Mouse (Mus musculus) cortical plate, adult 2 months (tissue): ENCODE results near the gene Fstl1.

Source experiments
- CTCF ChIP-seq: fragments of 200-500 bp; IDR thresholded peaks from 2 replicates; pipeline ENCODE4 v1.5.1; 2011; ENCODE audit warnings: mild to moderate bottlenecking, control low read depth, low read length; ENCODE audit not compliant: insufficient read depth; ENCODE audit errors: extremely low read depth
- POLR2A ChIP-seq: fragments of 200-500 bp; IDR thresholded peaks from 2 replicates; pipeline ENCODE4 v1.6.1; 2011; ENCODE audit warnings: mild to moderate bottlenecking, low read length, control low read depth; ENCODE audit not compliant: insufficient read depth; ENCODE audit errors: extremely low read depth

DNA sequence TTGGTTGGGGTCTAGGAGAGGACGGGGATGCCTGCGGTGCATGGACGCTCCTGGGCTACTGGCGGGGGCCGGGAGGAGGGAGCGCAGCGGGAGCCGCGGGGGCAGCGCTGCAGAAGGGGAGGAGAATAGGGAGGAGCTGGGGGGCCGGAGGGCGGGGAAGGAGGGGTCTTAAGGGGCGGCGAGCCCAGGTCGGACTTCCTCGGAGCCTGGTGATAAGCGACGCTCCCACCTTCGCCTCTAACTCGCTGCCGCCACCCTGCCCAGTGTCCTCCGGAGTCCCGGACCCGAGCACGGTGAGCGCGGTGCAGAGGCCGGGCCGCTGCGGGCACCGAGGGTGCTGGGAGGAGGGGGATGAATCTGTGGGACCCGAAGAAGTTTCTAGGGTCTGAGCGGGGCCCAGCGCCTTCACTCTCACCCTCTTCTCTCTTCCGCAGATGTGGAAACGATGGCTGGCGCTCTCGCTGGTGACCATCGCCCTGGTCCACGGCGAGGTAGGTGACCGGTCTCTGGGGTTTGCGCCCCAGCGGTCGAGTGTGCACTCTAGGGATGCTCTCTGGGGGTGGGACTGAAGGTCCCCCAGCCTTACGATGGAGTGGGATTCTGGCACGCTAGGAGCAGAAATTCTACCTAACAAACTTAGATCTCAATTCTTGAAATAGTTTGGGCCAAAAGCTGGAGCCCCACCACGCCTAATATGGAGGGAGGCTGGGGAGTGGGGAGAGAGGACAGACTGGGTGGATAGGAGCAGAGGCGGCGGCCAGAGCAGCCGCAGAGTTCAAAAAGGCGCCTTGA is at the start of gene Fstl1:
- no peak for TF ChIP-seq CTCF
- TF ChIP-seq POLR2A = no peak
